Mouse (Mus musculus): ENCODE results near the gene Snrnp35. TPM values are rescaled to one million over a fixed set of nuclear protein-coding genes. Genes with fewer than 3 reads are reported as not detected.

The Snrnp35 gene
- polyA plus RNA-seq, 1 experiment, result 3.2 TPM

DNA sequence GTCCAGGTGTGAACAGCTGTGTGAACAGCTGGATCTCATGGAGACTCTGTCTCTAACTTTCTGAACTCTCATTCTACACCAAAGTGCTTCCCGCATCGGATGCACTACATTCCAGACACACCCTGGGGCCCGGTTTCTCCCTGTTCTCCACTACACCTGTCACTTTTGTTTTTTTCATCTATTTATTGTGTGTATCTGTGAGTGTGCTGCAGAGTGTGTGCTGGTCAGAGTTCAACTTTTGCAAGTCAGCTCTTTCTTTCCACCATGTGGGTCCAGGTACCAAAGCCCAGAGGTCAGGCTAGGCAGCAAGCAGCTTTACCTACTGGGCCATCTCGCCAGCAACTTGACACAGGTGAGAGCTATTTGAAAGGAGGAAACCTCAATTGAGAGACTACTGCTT, 22.3 kb downstream of the Snrnp35 start:
- H3K27me3 ChIP-seq (ENCODE audit: control insufficient read depth), result peaks cover 3% of the 10 kb centered on the region
- H3K4me1 ChIP-seq (ENCODE audit: control insufficient read depth), result no peaks in the 10 kb centered on the region

DNA sequence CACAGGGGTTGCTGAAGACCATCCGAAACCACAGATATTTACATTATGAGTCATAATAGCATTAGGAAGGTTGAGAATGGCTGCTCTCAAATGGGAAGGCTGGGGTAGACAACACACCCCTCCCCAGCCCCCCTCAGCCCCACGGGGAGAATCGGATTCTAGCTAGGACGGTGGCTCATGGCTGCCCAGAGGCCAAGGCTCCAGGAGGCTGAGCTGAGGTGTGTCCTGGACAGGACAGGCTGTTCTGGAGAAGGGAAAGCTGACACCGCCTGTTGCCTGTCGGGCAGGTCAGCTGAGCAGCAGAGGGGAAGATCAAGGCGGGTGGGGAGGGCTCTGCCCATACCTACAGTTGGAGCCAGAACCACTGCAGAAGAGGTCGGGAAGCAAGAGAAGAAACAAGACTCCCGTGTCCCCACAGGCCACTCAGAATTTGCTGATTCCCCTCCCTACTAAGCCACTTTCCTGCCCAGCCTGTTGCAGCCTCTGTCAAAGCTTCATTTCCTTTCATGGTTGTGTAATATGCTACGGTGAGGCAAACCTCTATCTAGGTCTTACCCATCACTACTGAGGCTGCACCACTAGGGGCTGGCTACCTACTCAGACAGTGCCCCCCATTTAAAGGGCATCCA, 23.9 kb downstream of the Snrnp35 start:
- H3K4me1 ChIP-seq (ENCODE audit: control insufficient read depth), result no peaks in the 10 kb centered on the region
- H3K4me3 ChIP-seq (replicated peaks), result no peak overlapping the region
- no peaks in the 10 kb centered on the region for H3K9me3 ChIP-seq (ENCODE audit: control insufficient read depth, low read length)
- H3K36me3 ChIP-seq (ENCODE audit: control insufficient read depth), result no peaks in the 10 kb centered on the region
- peaks cover 3% of the 10 kb centered on the region for H3K27me3 ChIP-seq (ENCODE audit: control insufficient read depth)
- TF ChIP-seq TAL1 (IDR thresholded peaks at IDR 0.05; ENCODE audit: low read length) (no peak), GATA1 (IDR thresholded peaks at IDR 0.05; ENCODE audit: low read length) (no peak)

More for the DNA sequence above, 22.3 kb downstream of the Snrnp35 start:
- Histone ChIP-seq H3K9me3 (ENCODE audit: control insufficient read depth, low read length) (no peaks in the 10 kb centered on the region), H3K4me3 (replicated peaks) (no peak overlapping the region), H3K36me3 (ENCODE audit: control insufficient read depth) (no peaks in the 10 kb centered on the region)
- no peak for TF ChIP-seq TAL1 (IDR thresholded peaks at IDR 0.05; ENCODE audit: low read length)
- no peak for TF ChIP-seq GATA1 (IDR thresholded peaks at IDR 0.05; ENCODE audit: low read length)

DNA sequence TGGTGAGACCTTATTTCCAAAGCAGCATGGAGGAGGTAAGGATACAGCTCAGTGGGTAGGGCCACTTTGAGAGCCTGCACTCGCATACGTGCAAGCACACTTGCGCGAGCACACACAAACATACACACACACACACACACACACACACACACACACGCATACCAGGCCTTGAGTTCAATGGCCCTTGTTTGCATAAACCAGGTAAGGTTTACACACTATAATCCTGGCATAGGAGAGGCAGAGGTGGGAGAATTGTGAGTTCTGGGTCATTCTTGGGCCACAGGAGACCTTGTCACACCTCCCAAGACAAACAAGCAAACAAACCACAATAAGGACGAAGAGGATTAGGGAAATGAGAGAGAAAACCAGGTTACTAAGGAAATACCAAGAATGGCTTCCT, 26.3 kb downstream of the Snrnp35 start:
- H3K9me3 ChIP-seq (ENCODE audit: control insufficient read depth, low read length), result no peaks in the 10 kb centered on the region
- H3K36me3 ChIP-seq (ENCODE audit: control insufficient read depth), result no peaks in the 10 kb centered on the region
- TF ChIP-seq GATA1 (IDR thresholded peaks at IDR 0.05; ENCODE audit: low read length) (no peak), TAL1 (IDR thresholded peaks at IDR 0.05; ENCODE audit: low read length) (no peak)
- no peaks in the 10 kb centered on the region for H3K4me1 ChIP-seq (ENCODE audit: control insufficient read depth)
- peaks cover 3% of the 10 kb centered on the region for H3K27me3 ChIP-seq (ENCODE audit: control insufficient read depth)
- no peak overlapping the region for H3K4me3 ChIP-seq (replicated peaks)

DNA sequence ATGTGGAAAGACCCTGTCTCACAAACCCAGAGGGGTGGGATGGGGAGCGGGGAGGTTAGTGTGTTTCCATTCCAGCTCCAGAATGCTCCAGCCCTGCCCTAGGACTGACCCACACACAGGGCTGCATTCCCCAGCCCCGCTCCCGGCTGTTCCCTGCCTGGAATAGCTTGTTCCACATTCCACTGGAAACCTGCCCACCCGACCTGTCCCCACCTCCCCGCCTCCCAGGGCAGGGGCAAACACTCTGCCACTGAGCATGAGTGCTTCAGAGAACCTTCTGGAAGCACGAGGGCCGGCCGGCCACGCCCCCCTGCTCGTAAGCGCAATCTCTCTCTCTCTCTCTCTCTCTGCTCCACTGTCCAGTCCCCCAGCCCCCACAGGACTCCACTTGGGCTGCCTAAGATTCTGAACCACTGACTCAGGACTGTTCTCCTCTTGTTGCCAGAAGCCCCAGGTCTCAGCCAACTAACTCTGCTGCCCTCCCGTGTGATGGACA, 26.9 kb downstream of the Snrnp35 start:
- peaks cover 3% of the 10 kb centered on the region for H3K27me3 ChIP-seq (ENCODE audit: control insufficient read depth)
- TF ChIP-seq GATA1 (IDR thresholded peaks at IDR 0.05; ENCODE audit: low read length) (no peak), TAL1 (IDR thresholded peaks at IDR 0.05; ENCODE audit: low read length) (no peak)
- no peak overlapping the region for H3K4me3 ChIP-seq (replicated peaks)
- H3K9me3 ChIP-seq (ENCODE audit: control insufficient read depth, low read length), result no peaks in the 10 kb centered on the region
- no peaks in the 10 kb centered on the region for H3K36me3 ChIP-seq (ENCODE audit: control insufficient read depth)
- H3K4me1 ChIP-seq (ENCODE audit: control insufficient read depth), result no peaks in the 10 kb centered on the region

DNA sequence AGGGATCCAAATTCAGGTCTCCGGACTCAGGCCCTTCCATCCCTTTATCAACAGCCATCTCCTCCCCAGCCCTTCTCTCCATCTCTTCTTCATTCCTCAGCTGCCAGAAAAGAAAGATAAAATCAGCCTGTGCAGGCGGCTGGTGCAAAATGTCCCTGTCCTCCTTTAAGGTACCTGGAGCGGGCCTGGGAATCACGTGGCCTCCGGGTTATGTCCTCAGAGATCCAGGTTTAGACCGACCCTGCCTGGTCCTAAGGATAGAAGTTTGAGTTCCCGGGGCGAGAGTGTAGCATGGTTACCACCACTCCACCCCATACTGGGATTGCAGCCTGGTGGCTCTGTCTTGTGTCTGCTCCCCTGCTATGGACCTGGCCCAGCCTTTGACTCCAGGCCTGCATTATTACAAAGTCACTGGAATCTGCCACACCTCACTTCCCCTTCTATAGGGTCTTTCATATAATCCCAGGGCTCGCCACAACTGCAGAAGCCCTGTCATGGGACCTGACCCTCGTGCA, 27.7 kb downstream of the Snrnp35 start:
- Histone ChIP-seq H3K27me3 (ENCODE audit: control insufficient read depth) (peaks cover 3% of the 10 kb centered on the region), H3K9me3 (ENCODE audit: control insufficient read depth, low read length) (no peaks in the 10 kb centered on the region), H3K36me3 (ENCODE audit: control insufficient read depth) (no peaks in the 10 kb centered on the region), H3K4me1 (ENCODE audit: control insufficient read depth) (no peaks in the 10 kb centered on the region), H3K4me3 (replicated peaks) (no peak overlapping the region)
- no peak for TF ChIP-seq GATA1 (IDR thresholded peaks at IDR 0.05; ENCODE audit: low read length)

DNA sequence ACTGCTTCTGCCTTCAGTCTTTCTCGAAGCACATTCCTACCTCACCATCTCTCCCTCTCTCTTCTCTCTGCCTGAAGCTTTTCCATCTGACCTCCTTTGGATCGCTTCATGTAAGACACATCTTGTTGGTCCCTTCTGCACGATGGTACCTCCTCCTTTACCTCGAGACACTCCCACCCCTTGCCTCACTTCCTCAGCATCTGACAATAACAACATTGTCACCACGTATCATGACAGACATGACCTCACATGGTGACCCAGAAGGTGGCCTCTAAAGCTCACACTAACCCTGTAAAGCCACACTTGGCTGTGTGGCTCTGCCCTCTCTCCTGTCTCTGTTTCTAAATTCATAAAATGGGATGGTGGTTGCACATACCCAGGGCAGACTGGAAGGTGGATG, 32.9 kb downstream of the Snrnp35 start:
- H3K36me3 ChIP-seq (ENCODE audit: control insufficient read depth), result no peaks in the 10 kb centered on the region
- peaks cover 2% of the 10 kb centered on the region; the same call in 1 of the 2 replicates for H3K9me3 ChIP-seq (ENCODE audit: control insufficient read depth, low read length)
- no peaks in the 10 kb centered on the region for H3K27me3 ChIP-seq (ENCODE audit: control insufficient read depth)
- no peak for TF ChIP-seq GATA1 (IDR thresholded peaks at IDR 0.05; ENCODE audit: low read length)
- no peak overlapping the region for H3K4me3 ChIP-seq (replicated peaks)
- H3K4me1 ChIP-seq (ENCODE audit: control insufficient read depth), result no peaks in the 10 kb centered on the region

DNA sequence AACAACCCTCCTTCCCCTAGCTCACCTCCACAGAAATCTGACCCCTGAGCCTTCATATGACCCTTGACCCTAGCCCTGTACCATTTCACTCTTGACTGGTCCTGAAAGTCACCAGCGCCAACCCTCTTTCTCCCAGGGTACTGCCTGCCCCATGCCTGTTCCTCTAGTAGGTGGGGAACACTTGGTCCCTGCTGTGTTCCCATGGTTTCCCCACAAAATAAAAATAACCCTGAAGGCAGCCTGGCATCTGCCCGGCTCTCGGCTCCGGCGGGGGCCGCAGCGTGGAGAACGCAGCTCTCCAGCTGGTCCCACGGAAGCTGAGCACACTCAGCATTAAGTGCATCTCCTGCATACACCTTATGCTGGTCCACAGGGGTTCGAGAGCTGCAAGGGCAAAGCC, 35.7 kb downstream of the Snrnp35 start:
- H3K4me1 ChIP-seq (ENCODE audit: control insufficient read depth), result no peaks in the 10 kb centered on the region
- TF ChIP-seq TAL1 (IDR thresholded peaks at IDR 0.05; ENCODE audit: low read length), result no peak
- no peaks in the 10 kb centered on the region for H3K36me3 ChIP-seq (ENCODE audit: control insufficient read depth)
- H3K27me3 ChIP-seq (ENCODE audit: control insufficient read depth), result no peaks in the 10 kb centered on the region
- peaks cover 2% of the 10 kb centered on the region; the same call in 1 of the 2 replicates for H3K9me3 ChIP-seq (ENCODE audit: control insufficient read depth, low read length)
- no peak overlapping the region for H3K4me3 ChIP-seq (replicated peaks)

DNA sequence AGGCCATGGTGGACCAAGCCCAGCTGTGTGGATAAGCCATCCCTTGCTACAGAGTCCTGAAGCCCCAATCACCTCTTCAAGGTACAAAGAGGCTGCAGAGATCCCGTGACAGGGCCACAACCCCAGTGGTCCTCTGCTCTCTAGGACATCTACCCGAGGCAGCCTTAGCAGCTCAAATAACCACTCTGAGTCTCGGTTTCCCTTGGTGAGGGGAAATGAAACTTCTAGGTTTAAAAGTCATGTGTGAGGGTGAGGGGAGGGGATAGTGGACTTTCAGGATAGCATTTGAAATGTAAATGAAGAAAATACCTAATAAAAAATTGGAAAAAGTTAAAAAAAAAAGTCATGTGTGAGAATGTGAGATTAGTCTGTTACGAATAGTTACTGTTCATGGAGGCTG, 38.7 kb downstream of the Snrnp35 start:
- H3K27me3 ChIP-seq (ENCODE audit: control insufficient read depth), result no peaks in the 10 kb centered on the region
- H3K4me3 ChIP-seq (replicated peaks), result no peak overlapping the region
- H3K36me3 ChIP-seq (ENCODE audit: control insufficient read depth), result no peaks in the 10 kb centered on the region
- H3K4me1 ChIP-seq (ENCODE audit: control insufficient read depth), result no peaks in the 10 kb centered on the region
- peaks cover 2% of the 10 kb centered on the region; the same call in 1 of the 2 replicates for H3K9me3 ChIP-seq (ENCODE audit: control insufficient read depth, low read length)
- no peak for TF ChIP-seq TAL1 (IDR thresholded peaks at IDR 0.05; ENCODE audit: low read length)

DNA sequence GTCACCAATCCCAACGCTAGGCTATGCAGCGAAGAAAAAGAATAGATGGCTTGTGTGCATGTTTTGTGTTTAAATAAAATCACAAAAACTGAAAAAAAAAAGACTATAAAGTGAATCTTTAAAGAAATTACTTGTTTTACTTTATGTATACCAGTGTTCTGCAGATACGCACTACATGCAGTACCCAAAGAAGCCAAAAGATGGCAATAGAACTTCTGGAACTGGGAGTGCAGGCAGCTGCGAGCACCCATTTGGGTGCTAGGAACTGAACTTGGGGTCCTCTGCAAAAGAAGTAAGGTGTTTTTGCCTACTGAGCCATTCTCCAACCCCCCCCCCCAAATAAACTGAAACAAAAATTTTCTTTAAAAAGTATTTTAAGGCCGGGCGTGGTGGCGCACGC, 40.1 kb downstream of the Snrnp35 start:
- Histone ChIP-seq H3K4me3 (replicated peaks) (no peak overlapping the region), H3K9me3 (ENCODE audit: control insufficient read depth, low read length) (no peaks in the 10 kb centered on the region), H3K4me1 (ENCODE audit: control insufficient read depth) (no peaks in the 10 kb centered on the region), H3K27me3 (ENCODE audit: control insufficient read depth) (peaks cover under 1% of the 10 kb centered on the region; the same call in 1 of the 2 replicates), H3K36me3 (ENCODE audit: control insufficient read depth) (no peaks in the 10 kb centered on the region)
- TF ChIP-seq TAL1 (IDR thresholded peaks at IDR 0.05; ENCODE audit: low read length), result no peak
- TF ChIP-seq GATA1 (IDR thresholded peaks at IDR 0.05; ENCODE audit: low read length), result no peak

DNA sequence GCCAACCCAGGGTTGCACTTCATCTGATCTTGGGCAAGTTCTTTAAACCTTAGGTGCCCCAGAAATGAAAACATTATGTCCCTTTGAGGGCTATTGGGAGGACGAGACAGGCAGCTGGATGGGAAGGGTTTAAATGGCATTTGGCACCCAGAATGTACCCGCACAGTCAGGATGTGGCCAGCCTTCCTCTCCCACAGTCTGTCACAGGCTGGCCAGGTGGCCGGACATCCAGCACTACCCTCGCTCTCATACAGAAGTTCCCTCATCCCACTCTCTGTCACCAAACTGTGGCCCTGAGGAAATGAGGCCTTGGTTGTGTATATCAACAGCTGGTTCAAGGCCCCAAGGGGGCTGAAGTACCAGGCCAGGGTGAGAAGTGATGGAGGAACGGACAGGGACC, 42.0 kb downstream of the Snrnp35 start:
- no peaks in the 10 kb centered on the region for H3K9me3 ChIP-seq (ENCODE audit: control insufficient read depth, low read length)
- no peaks in the 10 kb centered on the region for H3K36me3 ChIP-seq (ENCODE audit: control insufficient read depth)
- H3K4me1 ChIP-seq (ENCODE audit: control insufficient read depth), result no peaks in the 10 kb centered on the region
- H3K4me3 ChIP-seq (replicated peaks), result no peak overlapping the region
- peaks cover 20% of the 10 kb centered on the region for H3K27me3 ChIP-seq (ENCODE audit: control insufficient read depth)
- TF ChIP-seq TAL1 (IDR thresholded peaks at IDR 0.05; ENCODE audit: low read length), result no peak

Data from erythroblast, embryonic 14.5 days (primary cell).